ENCODE assay signal across 26 mouse cellular contexts in the genomic region with DNA sequence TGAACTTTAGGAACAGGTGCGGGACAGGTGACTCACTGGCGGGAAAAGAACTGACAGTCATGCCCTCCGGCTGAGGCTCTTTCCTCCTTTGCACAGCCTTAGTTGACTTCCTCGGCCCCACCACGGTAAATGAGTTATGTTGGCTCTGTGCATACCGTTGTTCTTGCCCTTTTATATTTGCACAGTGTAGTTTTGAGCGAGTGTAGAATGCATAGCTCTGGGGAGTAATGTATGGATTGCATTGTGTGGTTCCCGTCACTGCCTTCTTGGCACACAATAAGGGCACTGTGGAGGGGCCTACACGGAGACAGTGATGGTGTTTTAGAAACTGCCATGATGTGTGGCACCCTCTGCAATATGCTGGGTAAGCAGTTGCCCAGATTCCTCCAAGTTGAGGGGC.
DNase-seq lines count a peak whose midpoint lies in the region; ATAC-seq and TF ChIP-seq lines count a peak whose summit lies in the region.
"Had no signal": no experiment of that assay in that cellular context is flagged by ENCODE, and none has a peak within 500 bp of the region (broad histone marks: within the 10 kb centered on the region; RNA-seq: fewer than 3 reads in every experiment).

No protein-coding gene starts in this region.

- H3K27ac ChIP-seq in hindbrain, embryonic 11.5 days (ENCODE audit: low read depth, low read length) = no peak overlapping the region
- H3K27ac ChIP-seq in hindbrain, embryonic 12.5 days = no peak overlapping the region
- no peak overlapping the region for H3K27ac ChIP-seq in lung, embryonic 15.5 days
- no peak overlapping the region for H3K27ac ChIP-seq in stomach, postnatal 0 days (replicated peaks)
- H3K27ac ChIP-seq: forebrain, embryonic 13.5 days; hindbrain, embryonic 14.5 days; liver, embryonic 13.5 days had no signal

- H3K4me1 ChIP-seq in hindbrain, embryonic 11.5 days (replicated peaks; ENCODE audit: control insufficient read depth, insufficient read depth, low read length) = no peaks in the 10 kb centered on the region
- peaks cover 7% of the 10 kb centered on the region for H3K4me1 ChIP-seq in hindbrain, embryonic 12.5 days
- peaks cover 19% of the 10 kb centered on the region for H3K4me1 ChIP-seq in lung, embryonic 15.5 days
- no peaks in the 10 kb centered on the region for H3K4me1 ChIP-seq in stomach, postnatal 0 days (replicated peaks; ENCODE audit: control insufficient read depth, insufficient read depth)
- H3K4me1 ChIP-seq: forebrain, embryonic 13.5 days had no signal

- no peak overlapping the region for H3K9ac ChIP-seq in hindbrain, embryonic 11.5 days (ENCODE audit: low read depth, low read length)
- no peak overlapping the region for H3K9ac ChIP-seq in hindbrain, embryonic 12.5 days
- H3K9ac ChIP-seq in lung, embryonic 15.5 days = no peak overlapping the region
- no peak overlapping the region for H3K9ac ChIP-seq in stomach, postnatal 0 days (ENCODE audit: low read length)
- H3K9ac ChIP-seq: forebrain, embryonic 13.5 days; hindbrain, embryonic 14.5 days; limb, embryonic 13.5 days; liver, embryonic 13.5 days had no signal

- no peak for DNase-seq in hindbrain, embryonic 11.5 days (ENCODE audit: low spot score)
- no peak for DNase-seq in lung, postnatal 14 days
- peak; percentile 41 for DNase-seq in thymus, postnatal 4 days
- DNase-seq in thymus, postnatal 0 days (ENCODE audit: low spot score) = no peak
- peak; percentile 21 for DNase-seq in stomach, postnatal 0 days (ENCODE audit: low spot score)
- DNase-seq in urinary bladder, adult 2 months (ENCODE audit: low spot score) = no peak
- DNase-seq: adrenal gland, postnatal 36 days; B cell, adult 2 months; cerebellum, adult 9-10 months; gastrocnemius, postnatal 25 days; kidney, postnatal 25 days; liver, embryonic 13.5 days; lung, adult 2 months; retina, postnatal 1 day; right cerebral cortex, postnatal 25 days had no signal

- ATAC-seq in hindbrain, embryonic 11.5 days (ENCODE audit: low FRiP score) = peak; percentile 27; the same call in 1 of the 2 replicates
- ATAC-seq in hindbrain, embryonic 12.5 days (ENCODE audit: low FRiP score) = no peak
- ATAC-seq in lung, embryonic 15.5 days (ENCODE audit: borderline replicate concordance, extremely low read depth, low FRiP score, low TSS enrichment) = peak; percentile 58
- peak; percentile 54; the same call in 1 of the 2 replicates for ATAC-seq in stomach, postnatal 0 days (ENCODE audit: low FRiP score, low TSS enrichment)
- ATAC-seq: forebrain, embryonic 13.5 days; intestine, embryonic 16.5 days; Patski had no signal

- no peaks in the 10 kb centered on the region for H3K9me3 ChIP-seq in hindbrain, embryonic 11.5 days (ENCODE audit: control insufficient read depth, low read length)
- no peaks in the 10 kb centered on the region for H3K9me3 ChIP-seq in hindbrain, embryonic 12.5 days (replicated peaks)
- no peaks in the 10 kb centered on the region for H3K9me3 ChIP-seq in lung, embryonic 15.5 days
- no peaks in the 10 kb centered on the region for H3K9me3 ChIP-seq in stomach, postnatal 0 days (ENCODE audit: control insufficient read depth, low read length)
- H3K9me3 ChIP-seq: forebrain, embryonic 13.5 days; G1E; limb, embryonic 13.5 days; liver, embryonic 13.5 days had no signal

- no peak for TF ChIP-seq EP300 in stomach, postnatal 0 days (optimal IDR thresholded peaks at IDR 0.05)

- no peaks in the 10 kb centered on the region for H3K36me3 ChIP-seq in hindbrain, embryonic 11.5 days (ENCODE audit: control insufficient read depth, insufficient read depth, low read length)
- no peaks in the 10 kb centered on the region for H3K36me3 ChIP-seq in hindbrain, embryonic 12.5 days
- H3K36me3 ChIP-seq in lung, embryonic 15.5 days = no peaks in the 10 kb centered on the region
- H3K36me3 ChIP-seq in stomach, postnatal 0 days (ENCODE audit: control insufficient read depth, insufficient read depth, low read length) = no peaks in the 10 kb centered on the region
- H3K36me3 ChIP-seq: G1E; liver, embryonic 13.5 days had no signal

- no peak overlapping the region for H3K4me3 ChIP-seq in hindbrain, embryonic 11.5 days (ENCODE audit: low read depth, low read length)
- H3K4me3 ChIP-seq in hindbrain, embryonic 12.5 days = no peak overlapping the region
- H3K4me3 ChIP-seq in lung, embryonic 15.5 days = no peak overlapping the region
- H3K4me3 ChIP-seq in stomach, postnatal 0 days (ENCODE audit: low read depth, low read length) = no peak overlapping the region
- H3K4me3 ChIP-seq: erythroblast, embryonic 14.5 days; forebrain, embryonic 13.5 days; limb, embryonic 13.5 days; liver, embryonic 13.5 days had no signal

- no peaks in the 10 kb centered on the region for H3K27me3 ChIP-seq in hindbrain, embryonic 11.5 days (ENCODE audit: control insufficient read depth, insufficient read depth, low read length)
- H3K27me3 ChIP-seq in hindbrain, embryonic 12.5 days = no peaks in the 10 kb centered on the region
- no peaks in the 10 kb centered on the region for H3K27me3 ChIP-seq in lung, embryonic 15.5 days
- no peaks in the 10 kb centered on the region for H3K27me3 ChIP-seq in stomach, postnatal 0 days (ENCODE audit: control insufficient read depth, insufficient read depth, low read length)
- H3K27me3 ChIP-seq: CH12.LX; forebrain, embryonic 13.5 days; limb, embryonic 13.5 days; liver, embryonic 13.5 days; Patski had no signal

- TF ChIP-seq CTCF in stomach, postnatal 0 days (IDR thresholded peaks at IDR 0.05; ENCODE audit: low read depth) = no peak

- H3K4me2 ChIP-seq in hindbrain, embryonic 11.5 days (replicated peaks; ENCODE audit: low read depth, low read length) = no peak overlapping the region
- no peak overlapping the region for H3K4me2 ChIP-seq in hindbrain, embryonic 12.5 days (replicated peaks)
- H3K4me2 ChIP-seq in lung, embryonic 15.5 days = no peak overlapping the region
- H3K4me2 ChIP-seq in stomach, postnatal 0 days (replicated peaks; ENCODE audit: low read depth) = no peak overlapping the region
- H3K4me2 ChIP-seq: forebrain, embryonic 13.5 days; hindbrain, embryonic 14.5 days; limb, embryonic 13.5 days; liver, embryonic 13.5 days; midbrain, embryonic 11.5 days had no signal

- 72% methylated on average over 9 of the region's 9 CpGs for WGBS in hindbrain, embryonic 11.5 days
- 66% methylated on average over 9 of the region's 9 CpGs for WGBS in hindbrain, embryonic 12.5 days
- 59% methylated on average over 9 of the region's 9 CpGs for WGBS in lung, embryonic 15.5 days
- WGBS in stomach, postnatal 0 days = 58% methylated on average over 9 of the region's 9 CpGs

Comparison
In these comparisons a context has a peak if more than half of its experiments do, and no peak if none do; other contexts are left out.
1. DNase-seq: peak in thymus, postnatal 4 days (single experiment) and stomach, postnatal 0 days (single experiment); none in hindbrain, embryonic 11.5 days (single experiment), lung, postnatal 14 days (single experiment), thymus, postnatal 0 days (single experiment) and urinary bladder, adult 2 months (single experiment).